Mouse (Mus musculus) hindbrain, embryonic 10.5 days (tissue): Measurements from ENCODE around the gene Scgb1b18. TPM values are rescaled to one million over a fixed set of nuclear protein-coding genes. Genes with fewer than 3 reads are reported as not detected.
"Not testable (repeated sequence)": the region's sequence is repeated elsewhere in the genome, so short reads cannot be mapped to it uniquely, and the experiment has no call there.

Source experiments
- DNase-seq: peaks from one replicate; pipeline ENCODE4 v3.0.0-alpha.2; 2017; ENCODE audit warnings: low spot score
- H3K27ac ChIP-seq: fragments of 300-500 bp; sonication (generic); 2 replicates; pipeline ENCODE4 v1.5.1; 2016; ENCODE audit warnings: mild to moderate bottlenecking, moderate library complexity
- H3K27me3 ChIP-seq: fragments of 300-500 bp; sonication (generic); 2 replicates; pipeline ENCODE4 v1.6.1; 2016; ENCODE audit warnings: mild to moderate bottlenecking; ENCODE audit not compliant: poor library complexity, insufficient read depth, severe bottlenecking
- H3K36me3 ChIP-seq: fragments of 300-500 bp; sonication (generic); 2 replicates; pipeline ENCODE4 v1.6.1; 2016; ENCODE audit warnings: mild to moderate bottlenecking, moderate library complexity
- H3K4me1 ChIP-seq: fragments of 300-500 bp; sonication (generic); replicated peaks from 2 replicates; pipeline ENCODE4 v1.6.1; 2016; ENCODE audit warnings: mild to moderate bottlenecking
- H3K4me3 ChIP-seq: fragments of 300-500 bp; sonication (generic); 2 replicates; pipeline ENCODE4 v1.5.1; 2016; ENCODE audit warnings: mild to moderate bottlenecking, moderate library complexity
- H3K9me3 ChIP-seq: fragments of 300-500 bp; sonication (generic); 2 replicates; pipeline ENCODE4 v1.6.1; 2016; ENCODE audit warnings: mild to moderate bottlenecking, moderate library complexity
- WGBS: fragments of 180-500 bp; shearing (Covaris S2); methylation state at CpG from one replicate; pipeline ENCODE4 v1.1.7; 2016; 5-methylcytosine and 5-hydroxymethylcytosine counted together
- polyA plus RNA-seq: library from polyadenylated mRNA; unstranded; fragments of >200 nt; fragmentation: Nextera tagmentation; extraction: Ambion mirVana; gene quantifications from 2 replicates; pipeline ENCODE4 v1.2.1, GENCODE M21; 2016

Gene Scgb1b18
- polyA plus RNA-seq: not detected in 2 replicates

GRCm38 (mm10) chr7:33185268-33185667 is at the start of gene Scgb1b18:
Scgb1b18 (plus strand) TSS chr7:33185568.
- not testable (repeated sequence) for H3K27ac ChIP-seq, H3K27me3 ChIP-seq, H3K4me1 ChIP-seq, H3K4me3 ChIP-seq, H3K36me3 ChIP-seq, H3K9me3 ChIP-seq, DNase-seq
- no CpG with 5 or more reads among the region's 2 CpGs for WGBS

- not testable (repeated sequence) for H3K27me3 ChIP-seq, DNase-seq, H3K4me1 ChIP-seq, H3K4me3 ChIP-seq, H3K27ac ChIP-seq, H3K9me3 ChIP-seq, H3K36me3 ChIP-seq
- WGBS: 86% methylated on average over 2 of the region's 2 CpGs
These were observed 11.6 kb upstream of the Scgb1b18 start, which contains the start of gene Scgb2b18 for GRCm38 (mm10) chr7:33173764-33174163. Scgb2b18 (minus strand) TSS chr7:33173864.

Other genes starting within 250 kb of the Scgb1b18 start
- not detected in 2 replicates for gene Scgb2b17, start 129.0 kb upstream of the Scgb1b18 start, polyA plus RNA-seq
- not detected in 2 replicates for gene Scgb1b17, start 122.1 kb upstream of the Scgb1b18 start, polyA plus RNA-seq
- gene Scgb2b18, start 11.7 kb upstream of the Scgb1b18 start, polyA plus RNA-seq: not detected in 2 replicates
- not detected in 2 replicates for gene Scgb2b19, start 94.8 kb downstream of the Scgb1b18 start, polyA plus RNA-seq
- not detected in 2 replicates for gene Scgb1b19, start 101.7 kb downstream of the Scgb1b18 start, polyA plus RNA-seq
- not detected in 2 replicates for gene Scgb2b20, start 180.8 kb downstream of the Scgb1b18 start, polyA plus RNA-seq
- not detected in 2 replicates for gene Scgb1b20, start 187.7 kb downstream of the Scgb1b18 start, polyA plus RNA-seq